Mouse (Mus musculus) frontal cortex, postnatal 14 days (tissue): ENCODE measurements around the gene Krtap22-2.
"Not testable (repeated sequence)": the region's sequence is repeated elsewhere in the genome, so short reads cannot be mapped to it uniquely, and the experiment has no call there.

Source experiments
- DNase-seq, 2 experiments: peaks; one replicate each; pipeline ENCODE4 v3.0.0; 2022; ENCODE audit warnings: low spot score in 2 of 2

Gene Krtap22-2

DNA sequence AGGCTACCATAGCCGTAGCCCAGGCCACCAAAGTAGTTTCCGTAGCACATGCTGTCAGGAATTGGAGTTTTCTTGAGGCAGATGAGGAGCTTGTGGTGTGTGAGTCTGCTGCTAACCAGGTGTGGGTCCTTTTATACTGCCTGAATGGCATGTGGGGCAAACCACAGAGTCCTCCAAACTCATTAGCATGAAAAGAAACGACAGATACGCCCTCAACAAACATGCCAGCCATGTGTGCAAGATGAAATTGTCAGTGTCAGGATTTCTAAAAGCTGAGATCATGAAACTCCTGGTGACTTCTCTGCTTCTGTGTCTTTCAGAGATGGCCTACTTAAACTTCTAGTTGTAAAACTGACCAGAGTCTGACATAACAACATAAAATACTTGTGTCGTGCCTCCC lies at the start of gene Krtap22-2:
Krtap22-2 (minus strand) TSS at position 101 of the 400 bp plus-strand sequence.
- DNase-seq: no peak

GRCm38 (mm10) chr16:89047783-89048182 lies 37.2 kb upstream of the Krtap22-2 start, which contains the start of gene Krtap6-5:
TSS of gene Krtap6-5 (minus strand) at chr16:89047883.
- no peak for DNase-seq

DNA sequence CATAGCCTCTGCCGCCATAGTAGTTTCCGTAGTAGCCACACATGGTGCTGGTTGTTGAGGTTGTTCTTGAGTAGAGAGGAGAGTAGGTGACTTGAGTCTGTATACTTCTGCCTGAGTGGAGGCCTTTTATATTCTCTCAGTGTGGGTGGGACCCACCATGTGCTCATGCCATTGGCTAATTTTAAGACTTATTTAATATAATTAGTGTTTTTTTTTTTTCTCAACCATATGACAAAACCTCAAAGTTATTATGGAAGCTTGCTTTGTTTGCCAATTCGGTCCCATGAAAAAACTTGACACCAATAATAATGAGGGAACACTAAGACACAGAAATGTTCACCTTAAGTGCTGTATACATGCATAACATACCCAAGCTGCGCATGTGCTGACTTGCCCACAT lies 30.8 kb upstream of the Krtap22-2 start, which contains the start of gene Gm10228:
Gm10228 (minus strand) TSS at position 101 of the 400 bp plus-strand sequence.
- DNase-seq: not testable (repeated sequence)

GRCm38 (mm10) chr16:89031399-89031798 lies 20.8 kb upstream of the Krtap22-2 start, which contains the start of gene Krtap6-1:
TSS of gene Krtap6-1 (plus strand) at chr16:89031699.
- not testable (repeated sequence) for DNase-seq

GRCm38 (mm10) chr16:89014984-89015383 lies 4.4 kb upstream of the Krtap22-2 start, which contains the start of gene Gm10229:
TSS of gene Gm10229 (plus strand) at chr16:89015284.
- not testable (repeated sequence) for DNase-seq

- DNase-seq: no peak
These were observed 3.4 kb upstream of the Krtap22-2 start for GRCm38 (mm10) chr16:89013973-89014372.

- DNase-seq: no peak
These were observed 47.8 kb downstream of the Krtap22-2 start, which contains the start of gene Krtap16-3 for GRCm38 (mm10) chr16:88962773-88963172. TSS of gene Krtap16-3 (minus strand) at chr16:88962873.
